Mouse (Mus musculus): ENCODE measurements around the gene Magi3.

- TF ChIP-seq TAL1 (IDR thresholded peaks at IDR 0.05; ENCODE audit: low read length): no peak
- no peak for TF ChIP-seq GATA1 (IDR thresholded peaks at IDR 0.05; ENCODE audit: low read length)
Measured at GRCm38 (mm10) chr3:104104942-104105341, 115.2 kb downstream of the Magi3 start.

Measured in erythroblast, embryonic 14.5 days (primary cell).